Mouse (Mus musculus): ENCODE measurements around the gene Lrfn4.

The Lrfn4 gene

GRCm38 (mm10) chr19:4569356-4570236 lies 45.9 kb downstream of the Lrfn4 start:
- CTCF ChIA-PET, result no interaction called here

DNA sequence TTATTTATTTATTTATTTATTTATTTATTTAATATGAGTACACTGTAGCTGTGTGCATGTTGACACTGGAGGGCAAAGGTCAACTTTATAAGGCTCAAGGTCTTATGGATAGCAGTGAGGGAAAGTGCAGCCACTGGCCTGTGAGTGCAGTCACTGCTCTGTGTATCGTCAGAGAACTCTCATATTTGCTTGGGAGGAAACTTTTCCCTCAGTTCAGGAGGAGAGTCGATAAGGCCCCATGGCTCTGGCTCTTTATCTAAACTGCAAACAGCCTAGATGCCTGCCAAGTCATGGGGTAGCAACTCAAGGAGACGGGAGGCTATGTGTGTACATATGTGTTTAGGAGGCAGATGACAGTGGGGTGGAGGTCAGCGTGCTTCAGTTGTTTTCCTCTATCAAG lies 46.6 kb downstream of the Lrfn4 start:
- CTCF ChIA-PET, result interaction anchor here (0.6 kb wide), 1 partner anchor 14 kb away, joined by 5 read pairs; no protein-coding TSS in a partner anchor

- CTCF ChIA-PET, result no interaction called here
Observed at GRCm38 (mm10) chr19:4567665-4568064, 47.8 kb downstream of the Lrfn4 start.

- CTCF ChIA-PET, result no interaction called here
Observed at GRCm38 (mm10) chr19:4566880-4567279, 48.6 kb downstream of the Lrfn4 start.

- CTCF ChIA-PET, result no interaction called here
Observed at GRCm38 (mm10) chr19:4565678-4566077, 49.8 kb downstream of the Lrfn4 start.

Measured in spleen, embryonic (tissue).